Mouse (Mus musculus) limb, embryonic 15.5 days (tissue): ENCODE data around the gene Dusp22. TPM values are rescaled to one million over a fixed set of nuclear protein-coding genes. Genes with fewer than 3 reads are reported as not detected.

ENCODE experiments used
- ATAC-seq: fragments of 200-750 bp; cut with Nextera tagmentation; 2 replicates; pipeline ENCODE4 v1.8.0; 2017; ENCODE audit warnings: low read depth, moderate TSS enrichment; ENCODE audit not compliant: insufficient number of reproducible peaks, low FRiP score, low TSS enrichment
- H3K27ac ChIP-seq: fragments of 300-500 bp; sonication (generic); 2 replicates; pipeline ENCODE4 v1.5.1; 2015; ENCODE audit warnings: moderate library complexity, mild to moderate bottlenecking, inconsistent platforms
- H3K27me3 ChIP-seq: fragments of 300-500 bp; sonication (generic); 2 replicates; pipeline ENCODE4 v1.6.1; 2015; ENCODE audit warnings: inconsistent platforms
- H3K36me3 ChIP-seq: fragments of 300-500 bp; sonication (generic); 2 replicates; pipeline ENCODE4 v1.6.1; 2015; ENCODE audit warnings: inconsistent platforms
- H3K4me1 ChIP-seq: fragments of 300-500 bp; sonication (generic); 2 replicates; pipeline ENCODE4 v1.6.1; 2015; ENCODE audit warnings: inconsistent platforms
- H3K4me2 ChIP-seq: fragments of 300-500 bp; sonication (generic); 2 replicates; pipeline ENCODE4 v1.6.1; 2015; ENCODE audit warnings: mild to moderate bottlenecking, inconsistent platforms
- H3K4me3 ChIP-seq: fragments of 300-500 bp; sonication (generic); 2 replicates; pipeline ENCODE4 v1.5.1; 2015; ENCODE audit warnings: mild to moderate bottlenecking, inconsistent platforms
- H3K9ac ChIP-seq: fragments of 300-500 bp; sonication (generic); 2 replicates; pipeline ENCODE4 v1.6.1; 2015; ENCODE audit warnings: inconsistent platforms
- H3K9me3 ChIP-seq: fragments of 300-500 bp; sonication (generic); 2 replicates; pipeline ENCODE4 v1.6.1; 2016; ENCODE audit warnings: inconsistent platforms
- WGBS: fragments of 180-500 bp; shearing (Covaris S2); methylation state at CpG from one replicate; pipeline ENCODE4 v1.1.7; 2015; 5-methylcytosine and 5-hydroxymethylcytosine counted together
- polyA plus RNA-seq: library from polyadenylated mRNA; unstranded; fragments of >200 nt; fragmentation: Nextera tagmentation; extraction: Ambion mirVana; gene quantifications from 2 replicates; pipeline ENCODE4 v1.2.1, GENCODE M21; 2015

The Dusp22 gene
- polyA plus RNA-seq, 1 experiment from 2014 or later, result 48.2 TPM

GRCm38 (mm10) chr13:30755577-30755976, 95.8 kb downstream of the Dusp22 start:
- Histone ChIP-seq H3K36me3 (no peaks in the 10 kb centered on the region), H3K27ac (no peak overlapping the region), H3K4me2 (no peak overlapping the region), H3K4me1 (peaks cover 3% of the 10 kb centered on the region), H3K9ac (no peak overlapping the region), H3K4me3 (no peak overlapping the region), H3K9me3 (no peaks in the 10 kb centered on the region), H3K27me3 (peaks cover 17% of the 10 kb centered on the region)
- no peak for ATAC-seq
- WGBS, result 66% methylated on average over 3 of the region's 3 CpGs

DNA sequence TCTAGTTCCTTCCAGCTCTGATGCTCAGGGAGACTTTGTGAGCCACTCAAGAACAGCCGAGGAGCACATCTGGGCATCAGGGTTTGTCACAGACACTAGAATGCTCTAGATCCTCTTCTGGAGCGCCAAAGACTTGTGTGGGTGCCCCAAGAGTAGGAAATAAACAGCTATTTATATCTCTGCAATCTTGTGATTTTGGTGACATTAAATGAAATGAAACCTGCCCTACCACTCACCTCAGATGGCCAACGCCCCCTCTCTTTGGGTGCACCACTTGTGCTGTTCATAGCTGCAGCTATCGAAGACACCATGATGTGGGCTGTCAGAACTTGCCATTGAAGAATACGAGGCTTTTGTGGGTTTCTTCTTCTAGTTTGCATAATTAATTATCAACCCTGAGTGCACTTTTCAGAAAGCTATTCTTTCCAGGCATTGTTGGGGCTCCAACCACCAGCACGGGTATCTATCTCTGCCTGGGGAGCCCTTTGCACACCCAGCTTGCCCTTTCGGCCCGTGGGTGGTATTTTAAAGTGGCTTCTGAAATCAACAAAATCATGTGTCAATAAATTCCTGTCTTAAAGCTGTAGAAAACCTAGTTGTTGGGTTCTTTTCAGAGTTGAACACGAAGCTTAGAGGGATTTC, 96.3 kb downstream of the Dusp22 start:
- H3K4me3 ChIP-seq, result no peak overlapping the region
- H3K4me2 ChIP-seq, result no peak overlapping the region
- H3K27ac ChIP-seq, result no peak overlapping the region
- no peaks in the 10 kb centered on the region for H3K36me3 ChIP-seq
- peaks cover 12% of the 10 kb centered on the region for H3K27me3 ChIP-seq
- H3K9ac ChIP-seq, result no peak overlapping the region
- no peaks in the 10 kb centered on the region for H3K4me1 ChIP-seq
- 76% methylated on average over 9 of the region's 9 CpGs for WGBS
- no peaks in the 10 kb centered on the region for H3K9me3 ChIP-seq
- no peak for ATAC-seq

GRCm38 (mm10) chr13:30757264-30757900, 97.6 kb downstream of the Dusp22 start:
- H3K4me1 ChIP-seq, result no peaks in the 10 kb centered on the region
- no peak overlapping the region for H3K4me2 ChIP-seq
- WGBS, result 86% methylated on average over 14 of the region's 14 CpGs
- no peak overlapping the region for H3K27ac ChIP-seq
- H3K36me3 ChIP-seq, result no peaks in the 10 kb centered on the region
- no peak for ATAC-seq
- no peak overlapping the region for H3K9ac ChIP-seq
- H3K27me3 ChIP-seq, result no peaks in the 10 kb centered on the region
- no peak overlapping the region for H3K4me3 ChIP-seq
- no peaks in the 10 kb centered on the region for H3K9me3 ChIP-seq

GRCm38 (mm10) chr13:30758789-30759381, 99.1 kb downstream of the Dusp22 start:
- Histone ChIP-seq H3K4me3 (no peak overlapping the region), H3K36me3 (no peaks in the 10 kb centered on the region), H3K4me2 (no peak overlapping the region), H3K9me3 (no peaks in the 10 kb centered on the region), H3K9ac (no peak overlapping the region), H3K27me3 (no peaks in the 10 kb centered on the region), H3K4me1 (no peaks in the 10 kb centered on the region), H3K27ac (no peak overlapping the region)
- no peak for ATAC-seq
- WGBS, result 82% methylated on average over 11 of the region's 11 CpGs

DNA sequence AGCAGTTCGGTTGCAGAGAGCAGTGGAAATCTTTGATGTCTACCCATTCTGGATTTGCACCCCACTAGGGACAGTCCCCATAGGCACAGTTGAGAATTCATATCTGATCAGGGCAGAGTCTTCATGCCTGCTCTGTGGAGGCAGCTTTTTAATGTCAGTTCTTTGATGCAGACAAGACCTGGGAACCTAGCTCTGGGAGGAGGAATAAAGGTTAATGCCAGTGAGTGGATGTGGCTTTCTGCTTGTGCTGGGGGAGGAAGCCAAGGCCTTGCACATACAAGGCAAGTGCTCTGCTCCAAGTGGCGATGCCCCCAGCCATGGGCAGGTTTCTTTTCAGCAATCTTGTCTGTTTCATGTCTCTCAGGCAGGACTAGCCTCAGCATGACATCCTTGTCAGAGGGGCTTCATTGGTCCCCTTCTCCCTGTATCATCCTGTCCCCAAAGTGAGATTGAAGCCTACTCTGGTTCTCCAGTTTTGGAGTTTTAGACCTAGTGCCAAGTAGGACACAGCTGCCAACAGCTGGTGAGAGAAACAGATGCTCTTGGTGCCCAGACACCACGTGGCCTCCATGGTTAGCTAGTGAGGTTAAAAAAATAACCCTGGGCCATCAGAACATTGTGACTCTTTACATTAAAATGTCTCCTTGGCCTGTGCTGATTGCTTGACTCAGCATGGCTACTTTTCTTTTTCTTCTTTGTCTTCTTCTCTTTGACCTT, 100.7 kb downstream of the Dusp22 start:
- Histone ChIP-seq H3K9me3 (no peaks in the 10 kb centered on the region), H3K4me3 (no peak overlapping the region), H3K9ac (no peak overlapping the region), H3K4me2 (no peak overlapping the region), H3K4me1 (no peaks in the 10 kb centered on the region), H3K27me3 (no peaks in the 10 kb centered on the region), H3K27ac (no peak overlapping the region), H3K36me3 (no peaks in the 10 kb centered on the region)
- 74% methylated on average over 3 of the region's 3 CpGs for WGBS
- ATAC-seq, result no peak

Other genes with a start within 250 kb of the Dusp22 start
- 173 and 202 TPM in 2 replicates for gene Uqcrfs1, start 114.6 kb upstream of the Dusp22 start, polyA plus RNA-seq
- 0.12 and 0.21 TPM in 2 replicates for gene Irf4, start 89.2 kb downstream of the Dusp22 start, polyA plus RNA-seq